Mouse (Mus musculus): ENCODE data around the gene Cfap54. TPM values are rescaled to one million over a fixed set of nuclear protein-coding genes. Genes with fewer than 3 reads are reported as not detected.

Gene Cfap54
- polyA plus RNA-seq, 1 experiment from 2014 or later: 0.18 TPM

- no peak overlapping the region for H3K4me2 ChIP-seq
Measured at GRCm38 (mm10) chr10:92933616-92934015, 147.8 kb downstream of the Cfap54 start.

GRCm38 (mm10) chr10:92932464-92932863, 149.0 kb downstream of the Cfap54 start:
- no peak overlapping the region for H3K27ac ChIP-seq
- no peaks in the 10 kb centered on the region for H3K9me3 ChIP-seq (replicated peaks)
- DNase-seq (no peak), ATAC-seq (ENCODE audit: low read depth) (no peak)
- H3K4me2 ChIP-seq: no peak overlapping the region
- H3K27me3 ChIP-seq: no peaks in the 10 kb centered on the region
- H3K4me3 ChIP-seq (replicated peaks): no peak overlapping the region
- H3K4me1 ChIP-seq (replicated peaks): no peaks in the 10 kb centered on the region
- no peak overlapping the region for H3K9ac ChIP-seq
- no peaks in the 10 kb centered on the region for H3K36me3 ChIP-seq
- 78% methylated on average over 12 of the region's 12 CpGs for WGBS (ENCODE audit: insufficient replicate concordance)

More at GRCm38 (mm10) chr10:92933616-92934015, 147.8 kb downstream of the Cfap54 start:
- 51% methylated on average over 6 of the region's 6 CpGs for WGBS (ENCODE audit: insufficient replicate concordance)
- Histone ChIP-seq H3K27ac (no peak overlapping the region), H3K9ac (no peak overlapping the region), H3K27me3 (no peaks in the 10 kb centered on the region), H3K36me3 (no peaks in the 10 kb centered on the region), H3K4me1 (replicated peaks) (no peaks in the 10 kb centered on the region), H3K4me3 (replicated peaks) (no peak overlapping the region), H3K9me3 (replicated peaks) (no peaks in the 10 kb centered on the region)
- ATAC-seq (ENCODE audit: low read depth) (no peak), DNase-seq (no peak)

GRCm38 (mm10) chr10:92930036-92930435, 151.4 kb downstream of the Cfap54 start:
- H3K9me3 ChIP-seq (replicated peaks): no peaks in the 10 kb centered on the region
- no peaks in the 10 kb centered on the region for H3K4me1 ChIP-seq (replicated peaks)
- H3K4me2 ChIP-seq: no peak overlapping the region
- no peak overlapping the region for H3K9ac ChIP-seq
- DNase-seq: no peak
- WGBS (ENCODE audit: insufficient replicate concordance): 67% methylated on average over 1 of the region's 1 CpGs
- H3K27ac ChIP-seq: no peak overlapping the region
- H3K36me3 ChIP-seq: no peaks in the 10 kb centered on the region
- H3K27me3 ChIP-seq: no peaks in the 10 kb centered on the region
- ATAC-seq (ENCODE audit: low read depth): no peak
- no peak overlapping the region for H3K4me3 ChIP-seq (replicated peaks)

DNA sequence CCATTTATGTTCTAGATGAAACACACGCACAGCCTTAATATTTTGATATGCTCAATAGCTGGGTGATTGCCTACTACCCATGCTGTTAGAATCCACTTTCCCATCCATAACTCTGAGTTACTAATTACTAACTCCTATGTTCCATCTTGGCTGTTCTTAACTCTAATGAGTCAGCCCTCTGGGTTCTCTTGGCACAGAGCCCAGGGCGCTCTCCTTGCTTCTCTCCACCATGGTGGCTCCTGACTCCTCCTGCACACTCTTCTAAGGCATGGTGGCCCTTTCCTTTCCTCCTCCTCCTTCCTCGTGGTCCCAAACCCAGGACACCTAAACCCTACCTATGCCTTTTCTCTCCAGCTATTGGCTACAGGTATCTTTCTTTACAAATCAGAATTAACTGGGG, 153.2 kb downstream of the Cfap54 start:
- Histone ChIP-seq H3K27ac (no peak overlapping the region), H3K4me2 (no peak overlapping the region), H3K9me3 (replicated peaks) (no peaks in the 10 kb centered on the region), H3K9ac (no peak overlapping the region), H3K36me3 (no peaks in the 10 kb centered on the region), H3K4me1 (replicated peaks) (no peaks in the 10 kb centered on the region), H3K4me3 (replicated peaks) (no peak overlapping the region), H3K27me3 (no peaks in the 10 kb centered on the region)
- DNase-seq (no peak), ATAC-seq (ENCODE audit: low read depth) (no peak)
- WGBS (ENCODE audit: insufficient replicate concordance): 65% methylated on average over 3 of the region's 3 CpGs

DNA sequence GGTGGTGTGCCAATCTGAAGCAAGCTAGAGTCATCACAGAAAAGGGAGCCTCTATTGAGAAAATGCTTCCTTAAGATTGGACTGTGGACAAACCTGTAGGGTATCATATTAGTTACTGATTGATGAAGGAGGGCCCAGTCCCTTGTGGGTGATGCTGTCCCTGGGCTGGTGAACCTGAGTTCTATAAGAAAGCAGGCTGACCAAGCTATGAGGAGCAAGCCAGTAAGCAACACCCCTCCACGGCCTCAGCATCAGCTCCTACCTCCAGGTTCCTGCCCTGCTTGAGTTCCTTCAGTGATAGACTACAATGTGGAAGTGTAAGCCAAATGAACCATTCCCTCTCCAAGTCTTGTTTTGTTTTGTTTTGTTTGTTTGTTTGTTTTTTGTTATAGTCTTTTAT, 162.9 kb downstream of the Cfap54 start:
- 46% methylated on average over 1 of the region's 1 CpGs for WGBS (ENCODE audit: insufficient replicate concordance)
- Histone ChIP-seq H3K4me1 (replicated peaks) (no peaks in the 10 kb centered on the region), H3K4me3 (replicated peaks) (no peak overlapping the region), H3K9ac (no peak overlapping the region), H3K36me3 (no peaks in the 10 kb centered on the region), H3K4me2 (no peak overlapping the region), H3K27me3 (no peaks in the 10 kb centered on the region), H3K9me3 (replicated peaks) (no peaks in the 10 kb centered on the region), H3K27ac (no peak overlapping the region)
- no peak for DNase-seq
- ATAC-seq (ENCODE audit: low read depth): no peak

- Histone ChIP-seq H3K4me1 (replicated peaks) (no peaks in the 10 kb centered on the region), H3K9ac (no peak overlapping the region), H3K36me3 (no peaks in the 10 kb centered on the region), H3K4me3 (replicated peaks) (no peak overlapping the region), H3K9me3 (replicated peaks) (no peaks in the 10 kb centered on the region), H3K27me3 (no peaks in the 10 kb centered on the region), H3K27ac (no peak overlapping the region), H3K4me2 (no peak overlapping the region)
- no peak for DNase-seq
- 72% methylated on average over 6 of the region's 6 CpGs for WGBS (ENCODE audit: insufficient replicate concordance)
- no peak for ATAC-seq (ENCODE audit: low read depth)
Measured at GRCm38 (mm10) chr10:92907246-92907645, 174.2 kb downstream of the Cfap54 start.

GRCm38 (mm10) chr10:92888466-92888865, 193.0 kb downstream of the Cfap54 start:
- H3K9ac ChIP-seq: no peak overlapping the region
- ATAC-seq (ENCODE audit: low read depth): no peak
- no peak overlapping the region for H3K4me3 ChIP-seq (replicated peaks)
- WGBS (ENCODE audit: insufficient replicate concordance): 59% methylated on average over 6 of the region's 6 CpGs
- H3K4me1 ChIP-seq (replicated peaks): no peaks in the 10 kb centered on the region
- H3K36me3 ChIP-seq: no peaks in the 10 kb centered on the region
- no peak for DNase-seq
- H3K27ac ChIP-seq: no peak overlapping the region
- H3K9me3 ChIP-seq (replicated peaks): no peaks in the 10 kb centered on the region
- H3K27me3 ChIP-seq: no peaks in the 10 kb centered on the region
- H3K4me2 ChIP-seq: no peak overlapping the region

- Histone ChIP-seq H3K4me3 (replicated peaks) (no peak overlapping the region), H3K9me3 (replicated peaks) (no peaks in the 10 kb centered on the region), H3K4me2 (no peak overlapping the region), H3K27ac (no peak overlapping the region), H3K36me3 (no peaks in the 10 kb centered on the region), H3K9ac (no peak overlapping the region), H3K27me3 (no peaks in the 10 kb centered on the region), H3K4me1 (replicated peaks) (no peaks in the 10 kb centered on the region)
- ATAC-seq (ENCODE audit: low read depth) (no peak), DNase-seq (no peak)
- WGBS (ENCODE audit: insufficient replicate concordance): 64% methylated on average over 3 of the region's 3 CpGs
Measured at GRCm38 (mm10) chr10:92878000-92878399, 203.4 kb downstream of the Cfap54 start.

DNA sequence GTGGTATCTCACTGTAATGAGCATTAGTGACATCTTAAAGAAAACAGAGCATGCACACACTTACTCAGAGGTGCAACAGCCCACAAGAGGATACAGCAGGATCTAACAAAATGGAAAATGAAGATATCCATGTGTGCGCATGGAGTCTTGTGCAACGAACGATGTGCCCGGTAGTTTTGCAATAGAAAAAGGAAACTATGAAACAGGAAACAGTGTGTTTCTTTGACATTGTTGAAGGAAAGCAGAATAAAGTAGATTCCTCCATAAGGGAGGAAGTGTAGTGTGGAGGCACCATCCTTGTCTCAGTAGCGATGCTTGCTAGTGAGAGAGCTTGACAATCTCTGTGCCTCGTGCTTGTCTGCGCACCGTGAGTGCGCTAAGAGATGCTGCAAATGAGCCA, 240.4 kb downstream of the Cfap54 start:
- DNase-seq (no peak), ATAC-seq (ENCODE audit: low read depth) (no peak)
- WGBS (ENCODE audit: insufficient replicate concordance): 75% methylated on average over 9 of the region's 9 CpGs
- Histone ChIP-seq H3K9me3 (replicated peaks) (no peaks in the 10 kb centered on the region), H3K4me1 (replicated peaks) (no peaks in the 10 kb centered on the region), H3K27ac (no peak overlapping the region), H3K36me3 (no peaks in the 10 kb centered on the region), H3K27me3 (no peaks in the 10 kb centered on the region), H3K4me3 (replicated peaks) (no peak overlapping the region), H3K9ac (no peak overlapping the region), H3K4me2 (no peak overlapping the region)

DNA sequence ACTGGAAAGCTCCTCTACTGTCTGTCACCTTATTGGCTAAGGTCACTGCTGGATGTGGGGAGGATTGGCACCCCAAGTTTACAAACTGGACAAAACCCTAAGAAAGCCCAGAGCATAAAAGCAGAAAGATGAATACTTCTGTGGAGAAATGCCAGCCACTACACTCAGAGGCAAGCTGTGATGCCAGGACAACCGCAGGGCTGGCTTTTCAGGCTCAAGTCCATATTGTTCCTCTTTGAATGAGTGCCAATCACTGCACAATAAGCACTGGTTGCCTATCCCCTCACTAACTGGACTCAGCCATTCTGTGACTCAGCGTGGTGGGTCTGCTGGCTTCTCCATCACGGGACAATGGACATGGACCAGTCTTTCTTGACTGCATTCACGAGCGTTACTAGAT, 243.8 kb downstream of the Cfap54 start:
- Histone ChIP-seq H3K4me2 (no peak overlapping the region), H3K27me3 (no peaks in the 10 kb centered on the region), H3K36me3 (no peaks in the 10 kb centered on the region), H3K9ac (no peak overlapping the region), H3K4me3 (replicated peaks) (no peak overlapping the region), H3K9me3 (replicated peaks) (no peaks in the 10 kb centered on the region), H3K27ac (no peak overlapping the region), H3K4me1 (replicated peaks) (no peaks in the 10 kb centered on the region)
- DNase-seq (no peak), ATAC-seq (ENCODE audit: low read depth) (no peak)
- 67% methylated on average over 5 of the region's 5 CpGs for WGBS (ENCODE audit: insufficient replicate concordance)

DNA sequence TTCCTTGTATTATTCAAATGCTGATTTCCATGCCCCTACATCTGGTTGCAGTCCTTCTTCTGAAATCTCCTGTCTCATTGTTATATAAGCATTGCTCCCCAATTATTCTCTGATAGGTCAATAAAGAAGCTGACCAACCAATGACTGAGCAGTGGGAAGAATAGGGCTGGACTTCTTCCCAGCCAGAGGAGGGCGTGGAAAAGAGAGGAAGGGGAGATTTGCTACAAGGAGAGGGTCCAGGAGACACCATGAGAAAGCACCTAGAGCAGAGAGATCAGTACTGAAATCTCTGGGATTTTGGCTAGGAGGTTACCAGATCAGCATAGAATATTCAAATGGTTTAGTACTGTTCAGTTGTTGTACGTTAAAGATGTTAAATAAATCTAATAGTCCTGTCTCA, 244.4 kb downstream of the Cfap54 start:
- no peaks in the 10 kb centered on the region for H3K9me3 ChIP-seq (replicated peaks)
- no peak for DNase-seq
- WGBS (ENCODE audit: insufficient replicate concordance): 57% methylated on average over 2 of the region's 2 CpGs
- no peaks in the 10 kb centered on the region for H3K4me1 ChIP-seq (replicated peaks)
- H3K4me2 ChIP-seq: no peak overlapping the region
- no peaks in the 10 kb centered on the region for H3K27me3 ChIP-seq
- H3K9ac ChIP-seq: no peak overlapping the region
- no peak overlapping the region for H3K4me3 ChIP-seq (replicated peaks)
- H3K27ac ChIP-seq: no peak overlapping the region
- no peaks in the 10 kb centered on the region for H3K36me3 ChIP-seq
- ATAC-seq (ENCODE audit: low read depth): no peak

DNA sequence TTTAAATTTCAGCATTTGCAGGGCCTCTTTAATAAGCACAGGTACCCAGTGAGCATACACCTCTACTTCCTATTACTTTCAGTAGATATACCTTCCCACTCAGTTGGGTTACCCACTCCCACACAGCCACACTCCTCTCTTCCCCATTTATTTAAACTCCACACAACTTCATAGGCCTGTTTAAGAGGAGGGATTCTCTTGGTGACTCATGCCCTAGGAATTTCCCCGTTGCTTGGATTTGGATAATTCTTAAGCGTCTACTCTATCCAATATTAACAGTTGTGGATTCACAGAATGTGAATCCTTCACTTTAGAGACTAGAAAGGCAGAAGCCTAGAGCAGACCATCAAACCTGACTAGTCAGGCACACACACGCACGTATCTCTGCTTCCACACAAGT, 259.9 kb downstream of the Cfap54 start:
- Histone ChIP-seq H3K9me3 (replicated peaks) (no peaks in the 10 kb centered on the region), H3K27ac (no peak overlapping the region), H3K4me1 (replicated peaks) (no peaks in the 10 kb centered on the region), H3K4me2 (no peak overlapping the region), H3K27me3 (no peaks in the 10 kb centered on the region), H3K36me3 (no peaks in the 10 kb centered on the region), H3K9ac (no peak overlapping the region), H3K4me3 (replicated peaks) (no peak overlapping the region)
- no peak for ATAC-seq (ENCODE audit: low read depth)
- DNase-seq: no peak
- WGBS (ENCODE audit: insufficient replicate concordance): 67% methylated on average over 4 of the region's 4 CpGs
